Mouse (Mus musculus) MEL (cell line): ENCODE measurements around the gene Sult5a1. TPM values are rescaled to one million over a fixed set of nuclear protein-coding genes. Genes with fewer than 3 reads are reported as not detected.

Experiments used
- DNase-seq: peaks from one replicate; pipeline ENCODE4 v3.0.0; 2011; ENCODE audit warnings: low read depth, low spot score
- H3K27ac ChIP-seq: 2 replicates; pipeline ENCODE4 v1.5.1; 2012; ENCODE audit warnings: low read depth, mild to moderate bottlenecking, control low read depth, low read length, moderate library complexity; ENCODE audit not compliant: control insufficient read depth
- H3K27me3 ChIP-seq, 2 experiments: fragments of 150-350 bp in 1 of 2; sonication (generic) in 1 of 2; 2 replicates each; pipeline ENCODE4 v1.6.1; 2012; ENCODE audit warnings: low read length in 2 of 2, mild to moderate bottlenecking in 2 of 2, improper control_type of control experiment in 1 of 2, moderate library complexity in 1 of 2; ENCODE audit not compliant: insufficient read depth in 2 of 2, control insufficient read depth in 1 of 2
- H3K36me3 ChIP-seq, 2 experiments: 2 replicates each; pipeline ENCODE4 v1.6.1; 2012 to 2014; ENCODE audit warnings: low read length in 2 of 2, improper control_type of control experiment in 1 of 2, inconsistent platforms in 1 of 2, mild to moderate bottlenecking in 1 of 2; ENCODE audit not compliant: insufficient read depth in 2 of 2, control insufficient read depth in 1 of 2
- H3K4me1 ChIP-seq, 2 experiments: fragments of 150-350 bp in 1 of 2; sonication (generic) in 1 of 2; 2 replicates each; pipeline ENCODE4 v1.6.1; 2012; ENCODE audit warnings: low read length in 2 of 2, improper control_type of control experiment in 1 of 2, mild to moderate bottlenecking in 1 of 2; ENCODE audit not compliant: insufficient read depth in 2 of 2, control insufficient read depth in 1 of 2
- H3K4me3 ChIP-seq, 2 experiments: fragments of 150-350 bp in 1 of 2; sonication (generic) in 1 of 2; 2 replicates each; pipeline ENCODE4 v1.5.1; 2012; ENCODE audit warnings: low read depth in 2 of 2, low read length in 2 of 2, mild to moderate bottlenecking in 2 of 2, moderate library complexity in 2 of 2, control low read depth in 1 of 2, improper control_type of control experiment in 1 of 2; ENCODE audit not compliant: control insufficient read depth in 1 of 2, insufficient read depth in 1 of 2
- H3K79me2 ChIP-seq: 2 replicates; pipeline ENCODE4 v1.6.1; 2012; ENCODE audit warnings: mild to moderate bottlenecking, low read length, moderate library complexity; ENCODE audit not compliant: control insufficient read depth, poor library complexity, insufficient read depth
- H3K9ac ChIP-seq: 2 replicates; pipeline ENCODE4 v1.6.1; 2012; ENCODE audit warnings: low read depth, mild to moderate bottlenecking, control low read depth, low read length, moderate library complexity; ENCODE audit not compliant: control insufficient read depth, poor library complexity, severe bottlenecking
- H3K9me3 ChIP-seq: fragments of 150-350 bp; sonication (generic); replicated peaks from 2 replicates; pipeline ENCODE4 v1.6.1; 2012; ENCODE audit warnings: mild to moderate bottlenecking, low read length, improper control_type of control experiment, moderate library complexity; ENCODE audit not compliant: insufficient read depth
- BHLHE40 ChIP-seq: IDR thresholded peaks from 2 replicates; pipeline ENCODE4 v1.6.1; 2012; ENCODE audit warnings: low read depth, mild to moderate bottlenecking, inconsistent platforms, low read length, improper control_type of control experiment, borderline replicate concordance
- CHD1 ChIP-seq: IDR thresholded peaks from 2 replicates; pipeline ENCODE4 v1.6.1; 2012; ENCODE audit warnings: low read depth, mild to moderate bottlenecking, inconsistent platforms, low read length, improper control_type of control experiment
- CHD2 ChIP-seq: IDR thresholded peaks from 2 replicates; pipeline ENCODE4 v1.6.1; 2011; ENCODE audit warnings: low read length, improper control_type of control experiment
- CTCF ChIP-seq, 3 experiments: IDR thresholded peaks in 2 of 3; conservative IDR thresholded peaks in 1 of 3; 2 replicates each; pipeline ENCODE4 v1.5.1; 2011 to 2012; ENCODE audit warnings: low read length in 3 of 3, low read depth in 2 of 3, mild to moderate bottlenecking in 2 of 3, improper control_type of control experiment in 1 of 3, inconsistent platforms in 1 of 3, mixed read lengths in 1 of 3, moderate library complexity in 1 of 3; ENCODE audit not compliant: control insufficient read depth in 1 of 3, insufficient read depth in 1 of 3, poor library complexity in 1 of 3, severe bottlenecking in 1 of 3
- EP300 ChIP-seq, 2 experiments: IDR thresholded peaks; 2 replicates each; pipeline ENCODE4 v1.6.1; 2011; ENCODE audit warnings: improper control_type of control experiment in 2 of 2, low read length in 2 of 2, low read depth in 1 of 2, mild to moderate bottlenecking in 1 of 2
- ETS1 ChIP-seq: IDR thresholded peaks from 2 replicates; pipeline ENCODE4 v1.6.1; 2012; ENCODE audit warnings: low read depth, mild to moderate bottlenecking, inconsistent platforms, low read length, improper control_type of control experiment, moderate library complexity
- GABPA ChIP-seq: IDR thresholded peaks from 2 replicates; pipeline ENCODE4 v1.6.1; 2012; ENCODE audit warnings: low read depth, mild to moderate bottlenecking, inconsistent platforms, low read length, improper control_type of control experiment, moderate library complexity
- GATA1 ChIP-seq: IDR thresholded peaks from 2 replicates; pipeline ENCODE4 v1.6.1; 2011; ENCODE audit warnings: low read depth, low read length, improper control_type of control experiment
- HCFC1 ChIP-seq: IDR thresholded peaks from 2 replicates; pipeline ENCODE4 v1.6.1; 2012; ENCODE audit warnings: low read depth, mild to moderate bottlenecking, inconsistent platforms, low read length, improper control_type of control experiment, moderate library complexity
- JUND ChIP-seq: IDR thresholded peaks from 2 replicates; pipeline ENCODE4 v1.6.1; 2011; ENCODE audit warnings: low read depth, mild to moderate bottlenecking, improper control_type of control experiment, low read length
- MAFK ChIP-seq: IDR thresholded peaks from 2 replicates; pipeline ENCODE4 v1.6.1; 2011; ENCODE audit warnings: low read depth, mild to moderate bottlenecking, low read length, improper control_type of control experiment, borderline replicate concordance
- MAX ChIP-seq: IDR thresholded peaks from 2 replicates; pipeline ENCODE4 v1.6.1; 2011; ENCODE audit warnings: low read length, improper control_type of control experiment
- MAZ ChIP-seq: IDR thresholded peaks from 2 replicates; pipeline ENCODE4 v1.6.1; 2012; ENCODE audit warnings: low read depth, mild to moderate bottlenecking, inconsistent platforms, low read length, improper control_type of control experiment
- MEF2A ChIP-seq: IDR thresholded peaks from 2 replicates; pipeline ENCODE4 v1.6.1; 2014; ENCODE audit warnings: low read depth, mild to moderate bottlenecking, inconsistent platforms, low read length, improper control_type of control experiment; ENCODE audit not compliant: poor library complexity, insufficient replicate concordance, severe bottlenecking; ENCODE audit errors: extremely low read depth
- MXI1 ChIP-seq: IDR thresholded peaks from 2 replicates; pipeline ENCODE4 v1.6.1; 2011; ENCODE audit warnings: mild to moderate bottlenecking, low read depth, low read length, improper control_type of control experiment
- MYB ChIP-seq: IDR thresholded peaks from 2 replicates; pipeline ENCODE4 v1.6.1; 2011; ENCODE audit warnings: mild to moderate bottlenecking, low read depth, low read length, improper control_type of control experiment
- NELFE ChIP-seq: IDR thresholded peaks from 2 replicates; pipeline ENCODE4 v1.6.1; 2011; ENCODE audit warnings: low read depth, low read length, improper control_type of control experiment
- NRF1 ChIP-seq: IDR thresholded peaks from 2 replicates; pipeline ENCODE4 v1.6.1; 2014; ENCODE audit warnings: low read depth, mild to moderate bottlenecking, inconsistent platforms, low read length, improper control_type of control experiment, moderate library complexity; ENCODE audit not compliant: poor library complexity, insufficient read depth, severe bottlenecking
- POLR2AphosphoS2 ChIP-seq: IDR thresholded peaks from 2 replicates; pipeline ENCODE4 v1.6.1; 2011; ENCODE audit warnings: low read length, improper control_type of control experiment
- RCOR1 ChIP-seq: IDR thresholded peaks from 2 replicates; pipeline ENCODE4 v1.6.1; 2012; ENCODE audit warnings: low read depth, mild to moderate bottlenecking, inconsistent platforms, low read length, improper control_type of control experiment
- SMC3 ChIP-seq: IDR thresholded peaks from 2 replicates; pipeline ENCODE4 v1.6.1; 2011; ENCODE audit warnings: low read depth, low read length, improper control_type of control experiment
- TBP ChIP-seq: IDR thresholded peaks from 2 replicates; pipeline ENCODE4 v1.8.0; 2011; ENCODE audit warnings: low read depth, low read length, improper control_type of control experiment
- TCF12 ChIP-seq: IDR thresholded peaks from 2 replicates; pipeline ENCODE4 v1.6.1; 2014; ENCODE audit warnings: low read depth, mild to moderate bottlenecking, inconsistent platforms, low read length, improper control_type of control experiment, moderate library complexity
- USF1 ChIP-seq: IDR thresholded peaks from 2 replicates; pipeline ENCODE4 v1.6.1; 2014; ENCODE audit warnings: low read depth, mild to moderate bottlenecking, inconsistent platforms, low read length, improper control_type of control experiment, moderate library complexity
- USF2 ChIP-seq, 2 experiments: IDR thresholded peaks; 2 replicates each; pipeline ENCODE4 v1.6.1; 2011 to 2012; ENCODE audit warnings: improper control_type of control experiment in 2 of 2, low read length in 2 of 2, borderline replicate concordance in 1 of 2, inconsistent platforms in 1 of 2, low read depth in 1 of 2, mild to moderate bottlenecking in 1 of 2; ENCODE audit not compliant: insufficient read depth in 1 of 2
- ZC3H11A ChIP-seq: IDR thresholded peaks from 2 replicates; pipeline ENCODE4 v1.6.1; 2012; ENCODE audit warnings: low read depth, mild to moderate bottlenecking, inconsistent platforms, low read length, improper control_type of control experiment
- ZKSCAN1 ChIP-seq: IDR thresholded peaks from 2 replicates; pipeline ENCODE4 v1.6.1; 2012; ENCODE audit warnings: low read depth, mild to moderate bottlenecking, inconsistent platforms, low read length, improper control_type of control experiment, moderate library complexity
- ZMIZ1 ChIP-seq: IDR thresholded peaks from 2 replicates; pipeline ENCODE4 v1.6.1; 2012; ENCODE audit warnings: low read depth, mild to moderate bottlenecking, inconsistent platforms, low read length, improper control_type of control experiment, moderate library complexity
- ZNF384 ChIP-seq: IDR thresholded peaks from 2 replicates; pipeline ENCODE4 v1.6.1; 2012; ENCODE audit warnings: low read depth, mild to moderate bottlenecking, inconsistent platforms, low read length, improper control_type of control experiment
- polyA plus RNA-seq, 2 experiments: library from polyadenylated mRNA; stranded (reverse) in 1 of 2; unstranded in 1 of 2; fragments of >175 nt in 1 of 2; fragments of >200 nt in 1 of 2; gene quantifications; 2 replicates each; pipeline versions ENCODE4 v1.2.1 to v1.2.4; 2012; ENCODE audit warnings: low replicate concordance in 2 of 2, low read depth in 1 of 2; ENCODE audit not compliant: insufficient read length in 2 of 2, insufficient read depth in 1 of 2, missing spikeins in 1 of 2
- total RNA-seq: library from RNA; depleted of rRNA; stranded (reverse); fragments of 300-350 nt; gene quantifications from 2 replicates; pipeline ENCODE4 v1.2.3, GENCODE M21; 2012

Gene Sult5a1
- total and polyA plus RNA-seq, 3 experiments = 0.15 TPM; not detected in 2

DNA sequence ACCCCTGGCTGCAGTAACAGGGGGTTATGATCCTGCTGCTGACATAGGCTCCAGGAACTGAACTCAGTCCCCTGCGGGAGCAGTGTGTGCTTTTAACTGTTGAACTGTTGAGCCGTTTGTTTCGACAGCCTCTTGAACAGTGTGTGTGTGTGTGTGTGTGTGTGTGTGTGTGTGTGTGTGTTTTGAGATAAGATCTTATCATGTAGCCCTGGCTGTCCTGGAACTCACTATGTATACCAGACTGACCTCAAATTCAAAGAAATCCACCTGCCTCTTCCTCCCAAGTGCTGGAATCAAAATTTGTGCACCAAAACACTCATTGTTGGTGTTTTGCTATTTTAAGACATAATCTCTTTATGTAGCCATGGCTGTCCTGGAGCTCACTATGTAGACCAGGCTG is 43.5 kb downstream of the Sult5a1 start:
- H3K4me3 ChIP-seq = peak overlapping the region in 1 of 2 experiments; percentile 34; a peak in 2 of 4 replicates
- peak overlapping the region; percentile 2; the same call in 1 of the 2 replicates for H3K9ac ChIP-seq
- no peaks in the 10 kb centered on the region for H3K79me2 ChIP-seq
- H3K4me1 ChIP-seq = peaks cover 24 to 40% of the 10 kb centered on the region in 2 experiments
- H3K27me3 ChIP-seq = no peaks in the 10 kb centered on the region
- peaks cover 0 to 23% of the 10 kb centered on the region in 2 experiments; a peak in 2 of 4 replicates for H3K36me3 ChIP-seq
- H3K9me3 ChIP-seq = no peaks in the 10 kb centered on the region
- TF ChIP-seq EP300 (IDR thresholded peaks at IDR 0.05; ENCODE audit: low read depth in 1 of 2, low read length in 2 of 2) (peak; percentile 29 to 47; a peak in 2 of 4 replicates), ZNF384 (no peak), GATA1 (peak; percentile 68), ZKSCAN1 (no peak), ETS1 (no peak), TCF12 (peak; percentile 37; the same call in 1 of the 2 replicates), GABPA (no peak), BHLHE40 (no peak), RCOR1 (no peak), MAZ (no peak), USF2 (IDR thresholded peaks at IDR 0.05; ENCODE audit: borderline replicate concordance in 1 of 2, insufficient read depth in 1 of 2, low read depth in 1 of 2, low read length in 2 of 2) (no peak), TBP (no peak), MYB (peak; percentile 56; the same call in 1 of the 2 replicates), HCFC1 (no peak), SMC3 (no peak), MEF2A (no peak), POLR2AphosphoS2 (no peak)
- H3K27ac ChIP-seq = peak overlapping the region; percentile 50
- peak; percentile 53 for DNase-seq

GRCm38 (mm10) chr8:123113908-123114469 is 44.1 kb downstream of the Sult5a1 start:
- Histone ChIP-seq H3K27me3 (no peaks in the 10 kb centered on the region), H3K27ac (peak overlapping the region; percentile 50), H3K4me1 (peaks cover 24 to 40% of the 10 kb centered on the region in 2 experiments), H3K9ac (peak overlapping the region; percentile 2; the same call in 1 of the 2 replicates), H3K4me3 (peak overlapping the region in 1 of 2 experiments; percentile 34; a peak in 2 of 4 replicates), H3K36me3 (peaks cover 0 to 23% of the 10 kb centered on the region in 2 experiments; a peak in 2 of 4 replicates), H3K9me3 (no peaks in the 10 kb centered on the region), H3K79me2 (no peaks in the 10 kb centered on the region)
- peak; percentile 68 for DNase-seq
- TF ChIP-seq MAFK (no peak), CHD2 (no peak), CHD1 (no peak), MAX (0 out of 2 replicates have a peak, but pooled peaks have one; percentile 23), NELFE (no peak), TCF12 (peak; percentile 67), TBP (no peak), GABPA (0 out of 2 replicates have a peak, but pooled peaks have one; percentile 27), ZMIZ1 (no peak), POLR2AphosphoS2 (no peak), CTCF (IDR thresholded peaks at IDR 0.05 in 2 of 3, conservative IDR thresholded peaks at IDR 0.05 in 1 of 3; ENCODE audit: control insufficient read depth in 1 of 3, insufficient read depth in 1 of 3, low read depth in 2 of 3, low read length in 3 of 3, poor library complexity in 1 of 3, severe bottlenecking in 1 of 3) (peak in 2 of 3 experiments; percentile 12 to 37; a peak in 2 of 6 replicates), NRF1 (no peak), USF2 (IDR thresholded peaks at IDR 0.05; ENCODE audit: borderline replicate concordance in 1 of 2, insufficient read depth in 1 of 2, low read depth in 1 of 2, low read length in 2 of 2) (no peak), MXI1 (peak; percentile 51; the same call in 1 of the 2 replicates), USF1 (no peak), RCOR1 (peak; percentile 54), JUND (peak; percentile 92), ZC3H11A (peak; percentile 28; the same call in 1 of the 2 replicates)
